9 mouse cellular contexts compared by ENCODE assay signal in genomic region chr6:84755266-84755665, GRCm38 (mm10).
"Had no signal": no experiment of that assay in that cellular context is flagged by ENCODE, and none has a peak within 500 bp of the region (broad histone marks: within the 10 kb centered on the region; RNA-seq: fewer than 3 reads in every experiment).

No protein-coding gene starts in this region.

- DNase-seq: kidney, postnatal 14 days; kidney, postnatal 4 days; liver; lung, adult 2 months; lung, postnatal 14 days; lung, postnatal 4 days; retina, postnatal 1 day; thymus, adult 18-20 months; thymus, postnatal 36 days had no signal
